Mouse (Mus musculus) myocyte (in vitro differentiated cells): ENCODE data around the gene Dmbt1. TPM values are rescaled to one million over a fixed set of nuclear protein-coding genes. Genes with fewer than 3 reads are reported as not detected.

Experiments used
- H3K27me3 ChIP-seq: one replicate; pipeline ENCODE4 v1.6.1; 2011; ENCODE audit not compliant: control insufficient read depth, insufficient read depth, insufficient read length
- H3K36me3 ChIP-seq: one replicate; pipeline ENCODE4 v1.6.1; 2011; ENCODE audit not compliant: control insufficient read depth, insufficient read depth
- H3K4me2 ChIP-seq: one replicate; pipeline ENCODE4 v1.6.1; 2011; ENCODE audit warnings: low read depth, control low read depth
- H3K4me3 ChIP-seq: one replicate; pipeline ENCODE4 v1.5.1; 2011; ENCODE audit warnings: mild to moderate bottlenecking, control low read depth, moderate library complexity
- H3K79me2 ChIP-seq: one replicate; pipeline ENCODE4 v1.6.1; 2011; ENCODE audit not compliant: control insufficient read depth, insufficient read depth
- H3ac ChIP-seq: one replicate; pipeline ENCODE4 v1.6.1; 2011; ENCODE audit not compliant: control insufficient read depth, insufficient read length
- CEBPB ChIP-seq: IDR thresholded peaks from 2 replicates; pipeline ENCODE4 v1.6.1; 2011; ENCODE audit warnings: mild to moderate bottlenecking, moderate library complexity; ENCODE audit not compliant: poor library complexity, insufficient read depth, severe bottlenecking
- E2F4 ChIP-seq: IDR thresholded peaks from one replicate; pipeline ENCODE4 v1.6.1; 2011; ENCODE audit warnings: mild to moderate bottlenecking, control low read depth, moderate library complexity; ENCODE audit not compliant: insufficient read depth
- MAX ChIP-seq: IDR thresholded peaks from one replicate; pipeline ENCODE4 v1.6.1; 2011; ENCODE audit warnings: low read depth, mild to moderate bottlenecking, control low read depth
- MYOD1 ChIP-seq, 3 experiments: IDR thresholded peaks; one replicate each; pipeline ENCODE4 v1.6.1; 2011; ENCODE audit warnings: control low read depth in 2 of 3, low read depth in 2 of 3, mild to moderate bottlenecking in 2 of 3, moderate library complexity in 1 of 3; ENCODE audit not compliant: insufficient read length in 2 of 3, control insufficient read depth in 1 of 3
- MYOG ChIP-seq, 3 experiments: IDR thresholded peaks; one replicate each; pipeline ENCODE4 v1.6.1; 2011; ENCODE audit warnings: control low read depth in 2 of 3, low read depth in 2 of 3, mild to moderate bottlenecking in 2 of 3; ENCODE audit not compliant: insufficient read length in 2 of 3, control insufficient read depth in 1 of 3, insufficient read depth in 1 of 3
- POLR2A ChIP-seq: IDR thresholded peaks from one replicate; pipeline ENCODE4 v1.6.1; 2011; ENCODE audit warnings: low read depth, mild to moderate bottlenecking, control low read depth, moderate library complexity; ENCODE audit not compliant: insufficient read length
- POLR2AphosphoS2 ChIP-seq: IDR thresholded peaks from one replicate; pipeline ENCODE4 v1.6.1; 2011; ENCODE audit warnings: low read depth, control low read depth; ENCODE audit not compliant: insufficient read length
- REST ChIP-seq: IDR thresholded peaks from one replicate; pipeline ENCODE4 v1.6.1; 2011; ENCODE audit warnings: mild to moderate bottlenecking, control low read depth, moderate library complexity; ENCODE audit not compliant: insufficient read depth, insufficient read length
- SRF ChIP-seq: IDR thresholded peaks from one replicate; pipeline ENCODE4 v1.6.1; 2011; ENCODE audit warnings: low read depth; ENCODE audit not compliant: control insufficient read depth, insufficient read length
- TCF12 ChIP-seq: IDR thresholded peaks from one replicate; pipeline ENCODE4 v1.6.1; 2011; ENCODE audit warnings: mild to moderate bottlenecking, control low read depth; ENCODE audit not compliant: poor library complexity, insufficient read depth, severe bottlenecking
- TCF3 ChIP-seq: IDR thresholded peaks from one replicate; pipeline ENCODE4 v1.6.1; 2011; ENCODE audit warnings: low read depth, control low read depth; ENCODE audit not compliant: insufficient read length
- USF1 ChIP-seq: IDR thresholded peaks from one replicate; pipeline ENCODE4 v1.6.1; 2011; ENCODE audit warnings: low read depth, mild to moderate bottlenecking, control low read depth, moderate library complexity
- polyA plus RNA-seq: library from polyadenylated mRNA; unstranded; fragments of >200 nt; fragmentation: generic; extraction: Trizol; gene quantifications from one replicate; pipeline ENCODE4 v1.2.1, GENCODE M21; 2012; ENCODE audit warnings: missing spikeins

The Dmbt1 gene
- polyA plus RNA-seq, 1 experiment, result not detected

DNA sequence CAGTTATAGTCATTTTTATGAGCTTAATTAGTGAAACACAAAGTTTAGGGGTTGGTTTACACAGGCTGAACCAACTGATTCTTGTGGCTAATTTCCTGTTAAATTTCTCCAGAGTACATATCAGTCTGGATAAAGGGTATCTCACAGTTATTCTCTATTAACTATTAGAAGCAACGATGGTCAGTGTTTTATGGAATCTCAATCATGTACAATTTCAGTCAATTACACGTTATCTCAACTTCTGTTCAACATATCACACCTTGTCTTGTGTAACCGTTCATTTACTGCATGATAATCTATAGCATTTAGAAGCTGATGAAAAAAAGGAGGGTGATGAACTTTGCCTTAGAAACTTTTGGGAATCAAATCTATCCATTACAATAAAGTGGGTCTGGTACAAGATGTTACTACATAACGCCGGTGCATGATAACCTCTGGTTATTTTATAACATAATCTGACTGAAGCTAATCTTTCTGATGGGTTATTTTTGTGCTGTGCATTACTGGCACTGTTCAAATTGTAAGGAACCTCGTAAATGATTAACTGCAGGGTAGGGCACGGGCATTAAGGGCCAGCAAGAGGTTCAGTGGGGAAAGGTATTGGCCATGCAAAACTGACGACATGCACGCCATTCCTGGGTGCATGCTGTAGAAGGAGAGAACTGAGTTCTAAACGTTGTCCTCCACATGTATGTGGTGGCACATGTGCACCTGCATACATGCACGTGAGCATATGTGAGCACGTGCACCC, 29.7 kb upstream of the Dmbt1 start:
- no peak overlapping the region for H3K4me2 ChIP-seq
- no peaks in the 10 kb centered on the region for H3K27me3 ChIP-seq
- H3K4me3 ChIP-seq, result no peak overlapping the region
- H3K79me2 ChIP-seq, result no peaks in the 10 kb centered on the region
- TF ChIP-seq MYOG (IDR thresholded peaks at IDR 0.05; ENCODE audit: control insufficient read depth in 1 of 3, insufficient read depth in 1 of 3, insufficient read length in 2 of 3, low read depth in 2 of 3), result no peak
- no peak for TF ChIP-seq E2F4
- TF ChIP-seq TCF12, result no peak
- TF ChIP-seq POLR2A, result no peak
- TF ChIP-seq CEBPB, result no peak
- H3K36me3 ChIP-seq, result no peaks in the 10 kb centered on the region
- H3ac ChIP-seq, result no peak overlapping the region

GRCm38 (mm10) chr7:131004071-131004470, 27.8 kb upstream of the Dmbt1 start:
- H3K4me2 ChIP-seq, result no peak overlapping the region
- no peaks in the 10 kb centered on the region for H3K79me2 ChIP-seq
- no peaks in the 10 kb centered on the region for H3K36me3 ChIP-seq
- H3ac ChIP-seq, result no peak overlapping the region
- no peaks in the 10 kb centered on the region for H3K27me3 ChIP-seq
- TF ChIP-seq REST (no peak), E2F4 (no peak), USF1 (no peak), POLR2AphosphoS2 (no peak), TCF3 (no peak), MAX (no peak), SRF (no peak), MYOG (IDR thresholded peaks at IDR 0.05; ENCODE audit: control insufficient read depth in 1 of 3, insufficient read depth in 1 of 3, insufficient read length in 2 of 3, low read depth in 2 of 3) (no peak), POLR2A (no peak), TCF12 (no peak), MYOD1 (IDR thresholded peaks at IDR 0.05; ENCODE audit: control insufficient read depth in 1 of 3, insufficient read length in 2 of 3, low read depth in 2 of 3) (no peak), CEBPB (no peak)
- H3K4me3 ChIP-seq, result no peak overlapping the region

DNA sequence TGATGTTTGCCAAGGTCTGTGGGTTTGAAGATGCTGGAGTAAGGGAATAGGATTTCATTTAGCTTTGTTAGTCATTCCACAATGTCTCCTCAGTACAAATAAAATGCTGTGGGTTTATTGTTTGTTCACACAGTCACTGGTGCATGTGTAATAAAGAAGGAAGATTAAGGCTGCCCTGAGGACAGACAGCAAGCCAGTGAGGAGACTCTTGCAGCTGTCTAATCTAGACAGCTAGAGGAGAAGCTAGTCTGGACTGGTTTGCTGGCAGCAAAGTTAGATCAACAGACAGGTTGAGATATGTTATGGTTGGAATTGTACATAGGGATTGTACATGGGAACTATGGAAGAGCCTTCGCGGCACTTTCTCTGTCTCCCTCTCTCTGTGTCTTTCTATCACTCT, 24.6 kb upstream of the Dmbt1 start:
- Histone ChIP-seq H3K4me2 (no peak overlapping the region), H3K27me3 (no peaks in the 10 kb centered on the region), H3ac (no peak overlapping the region), H3K79me2 (no peaks in the 10 kb centered on the region), H3K4me3 (no peak overlapping the region), H3K36me3 (no peaks in the 10 kb centered on the region)
- TF ChIP-seq TCF12, result no peak
- TF ChIP-seq SRF, result no peak
- TF ChIP-seq POLR2A, result no peak

GRCm38 (mm10) chr7:131009178-131009577, 22.7 kb upstream of the Dmbt1 start:
- no peaks in the 10 kb centered on the region for H3K79me2 ChIP-seq
- H3K4me2 ChIP-seq, result no peak overlapping the region
- no peaks in the 10 kb centered on the region for H3K36me3 ChIP-seq
- no peak overlapping the region for H3K4me3 ChIP-seq
- no peaks in the 10 kb centered on the region for H3K27me3 ChIP-seq
- no peak overlapping the region for H3ac ChIP-seq
- TF ChIP-seq TCF12 (no peak), E2F4 (no peak), REST (no peak), MYOG (IDR thresholded peaks at IDR 0.05; ENCODE audit: control insufficient read depth in 1 of 3, insufficient read depth in 1 of 3, insufficient read length in 2 of 3, low read depth in 2 of 3) (no peak), CEBPB (no peak), USF1 (no peak), MAX (no peak)

DNA sequence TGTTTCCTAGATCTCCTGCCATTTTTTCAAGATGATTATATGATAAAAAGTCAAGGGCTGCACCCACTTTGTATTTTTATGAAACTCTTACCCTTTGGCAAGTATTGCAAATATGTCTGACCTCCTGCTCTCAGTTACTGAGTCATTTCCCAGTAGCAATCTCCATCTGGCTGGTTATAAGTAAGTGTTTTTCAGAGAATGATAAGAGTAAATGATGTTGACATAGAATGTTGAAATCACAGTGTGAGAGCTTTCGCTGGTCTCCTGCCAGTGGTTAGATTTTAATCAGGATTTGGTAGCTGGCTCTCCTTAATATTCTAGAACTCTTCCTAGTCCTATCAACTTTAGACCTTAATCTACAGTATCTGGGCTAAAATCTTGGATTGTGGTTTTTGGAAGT, 20.0 kb upstream of the Dmbt1 start:
- no peak overlapping the region for H3K4me2 ChIP-seq
- no peaks in the 10 kb centered on the region for H3K27me3 ChIP-seq
- no peak overlapping the region for H3K4me3 ChIP-seq
- no peak overlapping the region for H3ac ChIP-seq
- H3K79me2 ChIP-seq, result no peaks in the 10 kb centered on the region
- TF ChIP-seq CEBPB (no peak), TCF3 (no peak), POLR2AphosphoS2 (no peak), REST (no peak), MYOG (IDR thresholded peaks at IDR 0.05; ENCODE audit: control insufficient read depth in 1 of 3, insufficient read depth in 1 of 3, insufficient read length in 2 of 3, low read depth in 2 of 3) (no peak), USF1 (no peak), SRF (no peak), POLR2A (no peak), MYOD1 (IDR thresholded peaks at IDR 0.05; ENCODE audit: control insufficient read depth in 1 of 3, insufficient read length in 2 of 3, low read depth in 2 of 3) (no peak), TCF12 (no peak), MAX (no peak), E2F4 (no peak)
- H3K36me3 ChIP-seq, result no peaks in the 10 kb centered on the region
